ENCODE assay signal across 26 mouse cellular contexts in the genomic region with DNA sequence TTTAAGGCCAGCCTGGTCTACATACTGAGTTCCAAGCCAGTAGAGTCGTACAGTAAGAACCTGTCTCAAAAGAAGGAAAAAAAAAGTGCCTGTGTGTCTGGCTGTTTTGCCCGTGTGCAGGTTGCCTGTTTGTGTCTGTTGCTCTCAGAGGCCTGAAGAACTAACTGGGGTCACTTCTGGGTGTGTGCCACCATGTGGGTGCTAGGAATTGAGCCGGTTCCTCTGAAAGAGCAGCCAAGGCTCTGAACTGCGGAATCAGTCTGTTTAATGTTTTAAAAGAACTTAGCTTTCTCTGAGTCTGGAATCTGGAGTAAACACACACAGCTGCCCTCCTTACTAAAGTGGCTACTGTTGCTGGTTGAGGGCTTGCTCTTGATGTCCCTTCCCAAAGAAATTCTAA. TPM values are rescaled to one million over a fixed set of nuclear protein-coding genes. Genes with fewer than 3 reads are reported as not detected.
DNase-seq lines count a peak whose midpoint lies in the region; ATAC-seq and TF ChIP-seq lines count a peak whose summit lies in the region.
"Had no signal": no experiment of that assay in that cellular context is flagged by ENCODE, and none has a peak within 500 bp of the region (broad histone marks: within the 10 kb centered on the region; RNA-seq: fewer than 3 reads in every experiment).

No protein-coding gene starts in this region.

- no peak overlapping the region for H3K27ac ChIP-seq in kidney, adult 2 months (ENCODE audit: insufficient read depth, low read depth, low read length)
- no peak overlapping the region for H3K27ac ChIP-seq in kidney, embryonic 14.5 days (ENCODE audit: low read depth, low read length)
- H3K27ac ChIP-seq in ES-Bruce4 (ENCODE audit: insufficient read depth, low read length) = peak overlapping the region; percentile 76
- H3K27ac ChIP-seq: embryonic facial prominence, embryonic 10.5 days; embryonic facial prominence, embryonic 13.5 days; gastrocnemius, adult 2 months; hindbrain, embryonic 12.5 days; hindbrain, embryonic 15.5 days had no signal

- TF ChIP-seq POLR2A in kidney, adult 2 months (IDR thresholded peaks at IDR 0.05; ENCODE audit: low read depth, low read length) = no peak
- TF ChIP-seq POLR2A in ES-Bruce4 (IDR thresholded peaks at IDR 0.05; ENCODE audit: insufficient read depth, low read length) = no peak

- TF ChIP-seq EP300 in ES-Bruce4 (IDR thresholded peaks at IDR 0.05; ENCODE audit: insufficient read depth, low read depth, low read length) = no peak

- H3K27me3 ChIP-seq in kidney, adult 2 months (replicated peaks; ENCODE audit: control insufficient read depth, insufficient read depth, low read length) = no peaks in the 10 kb centered on the region
- H3K27me3 ChIP-seq in kidney, embryonic 14.5 days (ENCODE audit: control insufficient read depth, insufficient read depth, low read length) = no peaks in the 10 kb centered on the region
- H3K27me3 ChIP-seq in ES-Bruce4 (ENCODE audit: control insufficient read depth, insufficient read depth, low read length, poor library complexity, severe bottlenecking) = no peaks in the 10 kb centered on the region
- H3K27me3 ChIP-seq: embryonic facial prominence, embryonic 13.5 days; hindbrain, embryonic 12.5 days; hindbrain, embryonic 15.5 days had no signal

- H3K36me3 ChIP-seq in kidney, adult 2 months (ENCODE audit: control insufficient read depth, insufficient read depth, low read length) = no peaks in the 10 kb centered on the region
- H3K36me3 ChIP-seq in kidney, embryonic 14.5 days (ENCODE audit: control insufficient read depth, insufficient read depth, low read length) = no peaks in the 10 kb centered on the region
- H3K36me3 ChIP-seq in ES-Bruce4 (ENCODE audit: control insufficient read depth, insufficient read depth, low read length, poor library complexity, severe bottlenecking) = no peaks in the 10 kb centered on the region
- H3K36me3 ChIP-seq: embryonic facial prominence, embryonic 10.5 days; embryonic facial prominence, embryonic 13.5 days; hindbrain, embryonic 12.5 days; hindbrain, embryonic 15.5 days had no signal

- peak; percentile 58 for DNase-seq in kidney, adult 2 months
- peak; percentile 25 for DNase-seq in kidney, postnatal 14 days
- DNase-seq in kidney, postnatal 4 days = no peak
- DNase-seq in kidney, postnatal 36 days = peak; percentile 40 to 54
- no peak for DNase-seq in left cerebral cortex, postnatal 4 days
- DNase-seq: adrenal gland, adult 2 months; adrenal gland, postnatal 14 days; cerebellum, adult 11-12 months; cerebellum, adult 8-10 months; cerebellum, postnatal 10 days; cerebellum, postnatal 36 days; embryo, embryonic 11 days; forebrain, postnatal 0 days; gastrocnemius, adult 2 months; gastrocnemius, postnatal 14 days; heart, adult 11 months had no signal

- H3K4me2 ChIP-seq in kidney, embryonic 14.5 days (replicated peaks; ENCODE audit: low read depth, low read length) = no peak overlapping the region
- H3K4me2 ChIP-seq: embryonic facial prominence, embryonic 13.5 days; heart, embryonic 11.5 days; hindbrain, embryonic 12.5 days; hindbrain, embryonic 15.5 days had no signal

- TF ChIP-seq CTCF in kidney, adult 2 months (conservative IDR thresholded peaks at IDR 0.05; ENCODE audit: insufficient read depth, insufficient read length, low read depth, low read length) = no peak
- no peak for TF ChIP-seq CTCF in ES-Bruce4 (IDR thresholded peaks at IDR 0.05; ENCODE audit: low read depth, low read length)

- H3K9me3 ChIP-seq in kidney, embryonic 14.5 days (ENCODE audit: control insufficient read depth, low read length) = no peaks in the 10 kb centered on the region
- H3K9me3 ChIP-seq in ES-Bruce4 (replicated peaks; ENCODE audit: control insufficient read depth, insufficient read depth, low read length, poor library complexity, severe bottlenecking) = no peaks in the 10 kb centered on the region
- H3K9me3 ChIP-seq: embryonic facial prominence, embryonic 10.5 days; embryonic facial prominence, embryonic 13.5 days; hindbrain, embryonic 12.5 days; hindbrain, embryonic 15.5 days had no signal

- intact Hi-C loops in left cerebral cortex, postnatal 4 days (cut with DNase I) = no loop called here

- peaks cover 3% of the 10 kb centered on the region; the same call in 1 of the 2 replicates for H3K4me1 ChIP-seq in kidney, adult 2 months (ENCODE audit: control insufficient read depth, insufficient read depth, low read length)
- no peaks in the 10 kb centered on the region for H3K4me1 ChIP-seq in kidney, embryonic 14.5 days (ENCODE audit: control insufficient read depth, insufficient read depth, low read length)
- H3K4me1 ChIP-seq in ES-Bruce4 (ENCODE audit: control insufficient read depth, insufficient read depth, low read length) = peaks cover 4% of the 10 kb centered on the region
- H3K4me1 ChIP-seq: embryonic facial prominence, embryonic 13.5 days; hindbrain, embryonic 12.5 days; hindbrain, embryonic 15.5 days had no signal

- no peak overlapping the region for H3K4me3 ChIP-seq in kidney, adult 2 months (ENCODE audit: insufficient read depth, low read depth, low read length)
- H3K4me3 ChIP-seq in kidney, embryonic 14.5 days (ENCODE audit: low read length) = no peak overlapping the region
- no peak overlapping the region for H3K4me3 ChIP-seq in ES-Bruce4 (ENCODE audit: low read depth, low read length)
- H3K4me3 ChIP-seq: embryonic facial prominence, embryonic 10.5 days; embryonic facial prominence, embryonic 13.5 days; erythroblast, embryonic 14.5 days; gastrocnemius, adult 2 months; hindbrain, embryonic 12.5 days; hindbrain, embryonic 15.5 days had no signal

- 54% methylated on average over 4 of the region's 4 CpGs for WGBS in kidney, adult 2 months
- WGBS in kidney, embryonic 14.5 days = 84% methylated on average over 4 of the region's 4 CpGs

- no peak for ATAC-seq in kidney, embryonic 14.5 days (ENCODE audit: low FRiP score, low TSS enrichment)
- ATAC-seq: CD4-positive, CD25-positive, alpha-beta regulatory T cell, adult 4 months; forebrain, embryonic 14.5 days; forebrain, postnatal 0 days had no signal

- no peak overlapping the region for H3K9ac ChIP-seq in kidney, embryonic 14.5 days (ENCODE audit: low read depth, low read length)
- H3K9ac ChIP-seq in ES-Bruce4 (ENCODE audit: low read depth, poor library complexity, severe bottlenecking) = peak overlapping the region; percentile 10
- H3K9ac ChIP-seq: embryonic facial prominence, embryonic 13.5 days; forebrain, postnatal 0 days; hindbrain, embryonic 12.5 days; hindbrain, embryonic 15.5 days had no signal

RNA-seq across cellular contexts. Expression of a gene that starts 11.8 kb away (rescaled TPM):
- polyA plus RNA-seq in kidney, adult 2 months (2012; rRNA removed) = 45.9 and 52.4 TPM in 2 replicates
- 83.2 and 117 TPM in 2 replicates for polyA plus RNA-seq in kidney, embryonic 14.5 days (2014; fragmentation: Nextera tagmentation; extraction: Ambion mirVana)
- polyA plus RNA-seq in ES-Bruce4 (2011; ENCODE audit: insufficient read depth, insufficient read length, low read depth, missing spikeins) = 111 and 125 TPM in 2 replicates
- 100 to 1,000 TPM; 137 to 139 TPM for total RNA-seq in left cerebral cortex, postnatal 4 days (2021)

Comparison
In these comparisons a context has a peak if more than half of its experiments do, and no peak if none do; other contexts are left out.
1. DNase-seq: peak in kidney, adult 2 months (single experiment), kidney, postnatal 14 days (single experiment) and kidney, postnatal 36 days (2 of 2); none in kidney, postnatal 4 days (0 of 2) and left cerebral cortex, postnatal 4 days (single experiment).